Mouse (Mus musculus) layer of hippocampus, adult 6 months (tissue): Measurements from ENCODE around the gene Eci1. TPM values are rescaled to one million over a fixed set of nuclear protein-coding genes. Genes with fewer than 3 reads are reported as not detected.

Experiments used
- long read RNA-seq, 2 experiments: library from polyadenylated mRNA; unstranded; transcript quantifications; one replicate each; pipeline ENCODE4 v2.0.0; 2019 to 2020
- polyA plus RNA-seq: library from polyadenylated mRNA; unstranded; fragments of <200 nt; fragmentation: Nextera tagmentation; gene quantifications from 2 replicates; pipeline ENCODE4 v1.2.3, GENCODE M21; 2021

The Eci1 gene
- 89.4 and 98.3 TPM in 2 replicates for polyA plus RNA-seq
- long read RNA-seq, experiment 1, transcript Eci1-205 (7 exons, 1,137 nt): major isoform, 51 of 90 reads
- long read RNA-seq, experiment 1, partial matches to known transcripts: 35 of 90 reads
- long read RNA-seq, experiment 1, other reads (novel, unspliced or antisense): 3 of 90 reads
- long read RNA-seq, experiment 2, transcript Eci1-205 (7 exons, 1,137 nt): major isoform, 21 of 32 reads
- long read RNA-seq, experiment 2, partial matches to known transcripts: 10 of 32 reads
- long read RNA-seq, experiment 2, other reads (novel, unspliced or antisense): 1 of 32 reads

DNA sequence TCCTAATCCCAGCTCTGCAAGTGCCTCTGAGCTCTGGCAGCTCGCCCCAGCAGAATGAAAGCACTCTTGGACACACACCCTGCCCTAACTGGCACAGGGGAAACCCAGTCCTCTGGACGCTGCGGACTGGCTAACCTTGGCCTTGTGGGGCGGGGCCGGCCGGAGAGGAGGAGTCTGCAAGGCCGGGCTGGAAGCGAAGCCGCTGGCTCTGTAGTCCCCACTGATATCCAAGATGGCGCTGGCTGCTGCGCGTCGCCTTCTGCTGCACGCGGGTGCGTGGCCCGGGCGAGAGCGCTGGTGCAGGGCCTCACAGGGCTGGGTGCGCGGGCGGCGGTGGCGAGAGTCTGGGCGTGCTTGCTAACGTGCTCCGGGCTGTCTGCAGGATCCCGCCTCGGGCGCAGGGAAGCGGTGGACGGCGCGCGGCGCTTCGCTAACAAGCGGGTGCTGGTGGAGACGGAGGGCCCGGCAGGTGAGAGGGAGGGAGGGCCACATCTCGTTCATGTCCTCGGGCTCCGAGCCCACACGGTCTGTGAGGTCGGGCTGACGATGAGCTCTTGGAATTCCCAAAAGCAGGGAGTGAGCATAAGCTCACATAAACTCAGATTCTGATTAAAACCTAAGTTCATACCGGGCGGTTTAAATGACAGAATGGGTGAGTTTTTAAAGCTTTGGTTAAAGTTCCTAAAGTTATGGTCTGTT, at the start of gene Eci1:
Gene Eci1, plus strand, starts transcription at position 171 of the 699 bp plus-strand sequence.

DNA sequence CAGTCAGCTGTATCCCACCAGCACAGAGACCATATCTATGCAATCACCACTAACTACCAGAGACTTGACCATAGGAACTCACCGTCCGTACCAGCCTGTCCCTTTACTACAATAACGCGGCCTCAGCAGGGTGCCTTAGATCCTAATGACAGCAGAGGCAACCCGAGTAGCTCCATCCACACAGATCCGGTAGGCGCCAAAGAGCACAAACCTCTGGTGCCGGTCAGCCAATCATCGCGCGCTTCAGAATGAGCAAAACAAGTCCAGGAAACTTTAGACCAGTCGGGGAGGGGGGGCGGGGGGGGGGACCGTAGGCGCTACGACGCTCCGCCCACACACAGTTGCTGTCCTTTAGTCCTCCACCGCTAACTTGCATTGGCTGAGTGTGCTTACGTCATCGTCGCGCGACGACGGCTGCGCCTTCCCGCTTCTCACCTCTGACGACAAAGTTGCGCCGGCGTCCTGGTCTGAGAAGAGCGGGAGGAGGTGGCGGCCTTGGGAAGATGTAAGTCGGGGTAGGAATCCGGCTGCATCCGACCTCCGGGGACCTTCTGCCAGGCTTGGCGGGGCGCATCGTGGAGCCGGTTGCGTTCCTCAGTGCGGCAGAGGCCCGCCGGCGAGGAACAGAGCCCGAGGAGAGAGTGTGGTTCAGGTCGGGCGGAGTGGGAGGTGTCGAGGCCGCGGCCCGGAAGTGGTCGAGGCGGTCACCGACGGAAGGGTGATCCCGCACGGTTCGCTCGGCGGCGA, 12.0 kb upstream of the Eci1 start, which contains the start of gene Rnps1:
Gene Rnps1, plus strand, starts transcription at position 336 of the 747 bp plus-strand sequence.

DNA sequence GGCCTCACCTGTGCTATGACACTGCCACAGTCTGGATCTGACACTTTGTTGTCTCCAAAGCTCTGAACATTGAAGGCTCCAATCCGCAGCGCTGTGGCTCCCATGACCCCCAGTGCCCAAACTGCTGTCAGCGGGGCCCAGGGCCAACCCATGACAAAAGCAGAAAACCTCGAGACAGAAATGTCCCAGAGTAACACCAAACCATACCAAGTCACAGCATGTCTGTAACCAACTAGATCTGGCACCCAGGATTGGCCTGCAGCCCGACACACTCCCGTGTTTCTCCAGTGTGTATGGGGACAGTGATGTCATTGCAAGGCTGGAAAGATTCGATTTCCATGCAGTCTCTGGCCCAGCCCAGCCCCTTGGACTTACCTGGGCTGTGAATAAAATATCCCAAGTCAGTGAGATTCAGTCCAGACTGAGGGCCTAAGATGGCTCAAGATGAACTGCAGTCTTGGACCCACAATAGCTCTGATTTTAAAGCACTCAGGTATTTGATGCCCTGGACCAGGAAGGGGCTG, 16.3 kb downstream of the Eci1 start, which contains the start of gene Dnase1l2:
Gene Dnase1l2, minus strand, starts transcription at position 474 of the 524 bp plus-strand sequence.

DNA sequence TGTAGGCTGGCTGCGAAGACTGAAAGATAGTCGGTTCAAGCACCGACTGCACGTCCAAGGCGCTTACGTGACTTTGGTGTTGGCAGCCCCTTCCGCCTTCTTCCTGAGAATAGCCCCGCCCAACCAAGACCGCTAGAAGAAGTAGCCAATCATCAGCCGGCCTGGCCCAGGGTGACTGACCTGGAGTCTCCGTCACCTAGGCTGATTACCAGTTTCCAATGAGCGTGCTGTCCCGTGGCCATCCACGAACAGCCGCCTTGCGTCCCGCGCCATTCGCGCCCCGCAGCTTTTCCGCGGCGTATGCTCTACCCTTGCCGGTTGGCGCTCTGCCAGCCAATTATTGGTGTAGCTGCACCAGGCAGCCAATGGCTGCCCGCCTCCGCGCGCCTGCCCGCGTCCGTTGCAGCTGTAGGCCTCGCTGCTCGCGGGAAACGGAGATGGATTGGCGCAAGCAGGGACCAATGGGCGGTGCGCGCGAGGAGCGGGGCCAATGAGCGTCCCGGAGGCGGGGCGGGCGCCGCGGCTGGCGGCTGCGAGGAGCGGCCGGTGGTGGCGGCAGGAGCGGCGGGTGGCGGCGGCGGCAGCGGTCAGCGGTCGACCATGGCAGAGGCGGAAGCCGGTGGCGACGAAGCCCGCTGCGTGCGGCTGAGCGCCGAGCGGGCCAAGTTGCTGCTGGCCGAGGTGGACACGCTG, 43.6 kb downstream of the Eci1 start, which contains the start of the genes E4f1 and Pgp:
Gene E4f1, minus strand, starts transcription at position 404 of the 693 bp plus-strand sequence.
Gene Pgp, plus strand, starts transcription at position 483 of the 693 bp plus-strand sequence.

DNA sequence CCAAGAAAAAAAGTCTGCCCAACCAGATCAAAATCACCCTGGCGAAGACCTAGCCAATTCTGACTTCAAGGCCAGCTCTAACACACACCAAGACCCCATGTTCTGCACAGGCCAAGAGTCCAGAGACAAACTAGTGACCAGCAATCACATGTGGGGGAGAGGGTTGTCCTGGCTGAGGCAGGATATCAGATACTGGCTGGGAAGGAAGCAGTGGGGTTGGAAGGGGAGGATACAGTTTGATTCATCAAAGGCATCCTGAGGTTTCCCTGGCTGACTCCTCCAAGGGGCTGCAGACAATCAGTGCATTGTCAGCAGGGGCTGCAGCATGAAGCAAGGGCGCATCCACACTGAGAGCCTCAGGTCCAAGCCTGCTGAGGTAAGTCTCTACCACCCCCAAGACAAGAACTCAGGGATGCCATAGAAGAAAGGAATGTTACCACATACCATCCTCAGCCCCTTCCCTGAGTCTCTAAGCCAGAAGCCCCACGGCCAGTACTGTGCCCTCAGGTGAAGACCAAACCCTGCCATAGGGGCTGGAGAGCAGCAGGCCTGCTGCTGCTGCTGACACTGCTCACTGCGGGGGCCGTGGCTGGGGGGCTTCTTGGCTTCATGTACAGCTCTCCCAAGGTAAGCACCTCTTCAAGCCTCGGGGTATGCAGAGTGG, 47.3 kb downstream of the Eci1 start, which contains the start of gene Bricd5:
Gene Bricd5, plus strand, starts transcription at position 273 of the 664 bp plus-strand sequence.

DNA sequence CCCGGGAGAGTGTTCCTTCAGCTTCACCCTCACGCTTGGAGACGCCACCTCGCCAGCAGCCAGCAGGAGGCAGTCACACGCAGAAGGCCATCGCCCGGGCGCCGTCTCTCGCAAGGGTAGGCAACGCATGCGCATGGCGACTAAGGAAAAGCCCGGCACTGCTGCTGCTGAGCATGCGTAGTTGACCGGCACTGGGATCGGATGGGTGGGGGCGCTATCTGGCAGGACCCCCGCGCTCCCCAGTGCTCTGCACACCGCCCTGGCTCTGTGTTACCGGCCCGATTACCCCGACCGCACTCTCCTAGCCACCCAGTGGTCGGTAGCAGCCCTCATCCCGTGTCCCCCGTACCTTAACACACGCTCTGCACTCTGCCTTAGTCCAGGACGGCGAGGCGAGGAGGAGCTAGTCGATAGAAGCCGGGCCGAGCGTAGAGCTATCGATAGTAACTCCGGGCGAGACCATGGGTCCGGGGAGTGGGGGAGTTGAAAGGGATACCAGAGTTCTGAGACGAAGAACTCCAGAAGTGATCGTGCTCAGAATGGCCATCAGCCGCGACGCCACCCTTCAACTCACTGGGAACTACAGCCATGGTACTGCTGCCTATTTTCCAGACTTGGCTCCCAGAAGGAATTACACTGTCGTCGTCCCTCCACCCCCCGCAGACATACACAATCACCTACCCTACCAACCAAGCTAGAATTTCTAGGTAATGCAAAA, 52.4 kb downstream of the Eci1 start, which contains the start of gene Mlst8:
Gene Mlst8, minus strand, starts transcription at position 416 of the 718 bp plus-strand sequence.

DNA sequence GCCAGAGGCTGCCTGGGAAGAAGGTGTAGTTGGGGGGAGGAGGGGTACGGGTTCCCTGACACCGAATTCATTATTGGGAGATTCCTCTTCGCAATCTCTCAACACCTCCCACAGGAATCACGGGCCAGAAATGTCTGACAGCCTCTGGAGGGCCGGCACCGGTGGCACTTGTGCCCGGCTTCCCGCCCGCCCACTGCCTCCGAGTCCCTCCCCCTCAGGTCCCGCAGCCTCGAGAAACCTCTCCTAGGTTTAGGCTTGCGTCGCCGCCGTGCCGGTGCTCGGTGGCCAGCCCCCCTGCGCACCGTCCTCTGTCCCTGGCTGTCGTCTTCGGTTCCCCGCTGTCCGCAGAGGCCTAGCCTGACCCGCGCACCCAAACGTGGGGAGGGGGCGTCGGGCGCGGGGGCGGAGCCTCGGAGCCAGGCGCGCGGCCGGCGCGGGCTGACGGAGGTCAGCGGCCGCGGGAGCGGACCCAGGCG, 61.8 kb downstream of the Eci1 start, which contains the start of gene Caskin1:
Gene Caskin1, plus strand, starts transcription at position 416 of the 476 bp plus-strand sequence.

Other genes with a start within 250 kb of the Eci1 start
- 13.4 and 14.3 TPM in 2 replicates for gene Tbc1d24, start 221.1 kb upstream of the Eci1 start, polyA plus RNA-seq
- 1.7 and 2.5 TPM in 2 replicates for gene Ntn3, start 217.1 kb upstream of the Eci1 start, polyA plus RNA-seq
- gene Tedc2, start 205.8 kb upstream of the Eci1 start, polyA plus RNA-seq: 6.3 and 6.7 TPM in 2 replicates
- gene Ccnf, start 175.2 kb upstream of the Eci1 start, polyA plus RNA-seq: 1.6 and 2.0 TPM in 2 replicates
- gene Abca17, start 75.6 kb upstream of the Eci1 start, polyA plus RNA-seq: 0.21 and 0.36 TPM in 2 replicates
- gene Abca3, start 74.7 kb upstream of the Eci1 start, polyA plus RNA-seq: 14.0 and 19.0 TPM in 2 replicates
- gene Rnps1, start 12.1 kb upstream of the Eci1 start, polyA plus RNA-seq: 101 and 105 TPM in 2 replicates
- gene Dnase1l2, start 16.5 kb downstream of the Eci1 start, polyA plus RNA-seq: 0.18 and 0.29 TPM in 2 replicates
- gene E4f1, start 43.7 kb downstream of the Eci1 start, polyA plus RNA-seq: 12.4 and 12.9 TPM in 2 replicates
- 93.6 and 97.8 TPM in 2 replicates for gene Pgp, start 43.8 kb downstream of the Eci1 start, polyA plus RNA-seq
- gene Bricd5, start 47.2 kb downstream of the Eci1 start, polyA plus RNA-seq: 1.6 and 1.7 TPM in 2 replicates
- 15.9 and 16.3 TPM in 2 replicates for gene Mlst8, start 52.4 kb downstream of the Eci1 start, polyA plus RNA-seq
- gene Caskin1, start 62.0 kb downstream of the Eci1 start, polyA plus RNA-seq: 10.2 and 11.0 TPM in 2 replicates
- 17.9 and 20.8 TPM in 2 replicates for gene Traf7, start 101.3 kb downstream of the Eci1 start, polyA plus RNA-seq
- gene Rab26, start 107.6 kb downstream of the Eci1 start, polyA plus RNA-seq: 52.7 and 57.7 TPM in 2 replicates
- gene Pkd1, start 123.2 kb downstream of the Eci1 start, polyA plus RNA-seq: 8.1 and 9.0 TPM in 2 replicates
- 85.0 and 101 TPM in 2 replicates for gene Tsc2, start 206.0 kb downstream of the Eci1 start, polyA plus RNA-seq
- 6.2 and 6.5 TPM in 2 replicates for gene Nthl1, start 206.0 kb downstream of the Eci1 start, polyA plus RNA-seq
- 41.7 and 49.7 TPM in 2 replicates for gene Slc9a3r2, start 223.7 kb downstream of the Eci1 start, polyA plus RNA-seq
- 1.2 TPM in 2 replicates for gene Npw, start 231.8 kb downstream of the Eci1 start, polyA plus RNA-seq
- 0.99 and 1.2 TPM in 2 replicates for gene Zfp598, start 243.0 kb downstream of the Eci1 start, polyA plus RNA-seq